Mouse (Mus musculus) urinary bladder, postnatal 25 days (tissue): Measurements from ENCODE around the gene Tle2.
A peak's percentile ranks its signal among the peaks of the same experiment; 100 is the strongest.

Experiments
- DNase-seq: peaks from one replicate; pipeline ENCODE4 v3.0.0; 2022; ENCODE audit warnings: low spot score

Tle2 gene

DNA sequence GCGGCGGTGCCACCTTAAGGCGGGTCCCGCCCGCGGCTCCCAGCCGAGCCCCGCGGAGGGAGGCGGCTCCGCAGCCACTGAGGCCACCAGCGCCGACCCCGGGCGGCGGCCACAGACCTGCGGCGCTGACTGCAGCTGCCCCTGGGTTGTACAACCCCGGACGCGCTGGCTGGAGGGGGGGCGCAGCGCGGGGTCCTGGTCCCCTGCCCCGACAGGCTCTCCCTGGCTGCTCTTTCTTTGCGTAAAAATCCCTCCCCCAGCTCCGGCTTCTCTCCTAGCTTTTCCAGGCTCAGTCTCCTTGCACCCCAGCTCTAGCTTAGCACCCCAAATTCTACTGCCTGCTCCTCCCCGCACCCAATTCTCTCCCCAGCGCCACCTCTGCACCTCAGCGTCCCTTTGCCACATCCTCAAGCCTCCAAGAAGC, 859 bp downstream of the Tle2 start:
- no peak for DNase-seq

DNA sequence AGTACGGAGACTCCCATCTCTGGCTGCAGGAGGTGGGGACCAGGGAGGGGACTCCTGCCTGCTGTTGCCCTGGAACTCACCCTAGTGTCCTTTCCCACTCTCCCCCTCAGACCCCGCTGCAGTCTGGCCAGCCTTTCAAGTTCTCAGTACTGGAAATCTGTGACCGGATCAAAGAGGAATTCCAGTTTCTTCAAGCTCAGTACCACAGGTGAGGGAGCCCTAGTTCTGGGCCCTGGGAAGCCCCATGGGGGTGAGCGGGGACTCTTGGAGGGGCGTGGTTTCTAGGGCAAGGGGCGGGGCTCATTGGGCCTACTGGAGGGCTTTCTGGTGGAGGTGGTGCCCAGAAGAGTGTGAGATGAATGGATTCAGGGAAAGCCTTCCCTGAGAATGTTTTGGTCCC, 1.3 kb downstream of the Tle2 start:
- no peak for DNase-seq

DNA sequence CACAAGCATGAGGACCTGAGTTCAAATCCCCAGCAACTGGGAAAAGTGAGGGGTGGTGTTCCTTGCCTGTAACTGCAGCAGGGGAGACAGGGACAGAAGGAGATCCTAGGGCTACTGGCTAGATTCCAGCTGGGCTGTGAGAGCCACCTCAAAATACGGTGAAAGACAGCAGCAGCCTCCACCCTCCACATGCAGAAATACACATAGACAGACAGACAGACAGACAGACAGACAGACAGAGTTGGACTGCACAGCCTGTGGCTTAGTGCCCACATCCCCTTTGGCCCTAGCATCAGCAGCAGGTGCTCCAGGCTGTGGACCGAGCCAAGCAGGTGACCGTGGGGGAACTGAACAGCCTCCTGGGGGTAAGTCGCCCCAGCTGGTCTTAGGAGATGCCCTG, 5.6 kb downstream of the Tle2 start:
- DNase-seq = no peak

DNA sequence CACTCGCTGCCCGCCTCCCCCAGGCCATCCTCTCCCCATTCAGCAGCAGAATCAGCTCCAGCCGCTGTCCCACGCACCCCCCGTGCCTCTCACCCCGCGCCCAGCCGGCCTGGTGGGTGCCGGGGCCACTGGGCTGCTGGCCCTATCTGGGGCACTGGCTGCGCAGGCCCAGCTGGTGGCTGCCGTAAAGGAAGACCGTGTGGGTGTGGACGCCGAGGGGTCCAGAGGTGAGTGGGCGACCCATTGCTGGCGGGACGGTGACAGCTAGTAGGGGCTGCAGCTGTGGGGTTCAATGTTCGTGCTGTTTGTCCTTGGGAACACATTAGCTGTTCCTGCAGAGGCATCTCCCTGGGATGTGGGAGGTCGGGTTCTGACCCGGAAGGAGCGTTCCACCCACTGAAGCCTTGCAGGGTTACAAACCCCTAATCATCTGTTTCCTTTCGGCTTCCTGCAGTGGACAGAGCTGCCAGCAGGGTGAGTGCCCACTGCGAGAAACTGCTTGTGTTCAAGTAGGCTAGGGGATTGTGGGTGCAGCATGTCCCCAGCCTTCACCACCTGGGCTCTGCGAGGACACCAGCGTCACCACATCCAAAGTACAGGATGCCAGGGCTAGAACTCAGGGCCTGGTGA, 6.2 kb downstream of the Tle2 start:
- DNase-seq = no peak

DNA sequence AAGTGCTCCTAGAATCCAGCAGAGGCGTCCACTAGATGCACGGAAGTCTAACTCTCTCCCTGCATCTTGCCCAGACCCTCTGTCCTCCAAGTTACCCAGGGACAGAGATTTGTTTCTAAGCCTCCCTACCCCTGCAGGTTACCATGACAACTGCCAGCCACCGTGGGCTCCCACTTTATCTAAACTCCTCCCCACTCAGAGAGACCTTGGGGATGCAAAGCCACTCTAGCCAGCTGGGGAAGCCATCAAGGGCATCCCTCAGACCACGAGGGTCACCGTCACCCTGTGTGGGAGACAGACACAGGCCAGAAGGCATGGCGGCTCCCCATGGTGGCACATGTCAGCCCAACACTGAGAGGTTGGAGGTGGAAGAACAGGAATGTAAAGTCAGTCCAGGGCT, 9.0 kb downstream of the Tle2 start:
- no peak for DNase-seq

DNA sequence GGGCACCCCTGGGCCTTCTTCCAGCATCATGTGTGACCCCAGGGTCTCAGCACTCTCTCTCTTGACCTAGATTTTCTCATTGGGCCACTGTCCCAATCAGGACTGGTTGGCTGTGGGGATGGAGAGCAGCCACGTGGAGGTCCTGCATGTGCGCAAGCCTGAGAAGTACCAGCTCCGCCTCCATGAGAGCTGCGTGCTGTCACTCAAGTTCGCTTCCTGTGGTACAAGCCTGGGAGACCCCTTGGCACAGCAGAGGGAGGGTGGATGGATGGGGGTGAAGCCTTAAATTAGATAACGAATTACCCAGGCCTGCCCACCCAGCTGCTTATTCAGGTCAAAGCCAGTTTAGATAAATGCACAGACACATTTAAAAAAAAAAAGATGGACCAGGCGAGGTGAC, 14.4 kb downstream of the Tle2 start:
- no peak for DNase-seq

DNA sequence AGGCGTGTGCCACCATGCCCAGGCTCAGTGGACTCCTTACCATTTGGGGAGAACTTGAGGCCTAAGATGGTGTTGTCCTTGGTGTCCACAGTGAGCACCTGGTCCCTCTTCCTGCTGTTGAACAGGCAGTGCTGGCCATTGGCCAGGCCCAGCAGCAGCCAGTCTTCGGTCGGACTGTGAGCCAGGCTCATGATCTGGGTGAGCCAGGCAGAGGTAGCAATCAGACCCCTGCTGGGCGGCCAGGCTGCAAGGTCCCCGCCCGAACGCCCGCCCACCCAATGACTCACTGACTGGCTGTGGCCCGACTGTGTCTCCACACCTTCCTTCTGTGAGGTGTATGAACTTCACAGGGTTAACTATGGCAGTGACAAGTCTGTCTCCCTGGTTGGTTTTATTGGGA, 17.5 kb downstream of the Tle2 start:
- DNase-seq = no peak

DNA sequence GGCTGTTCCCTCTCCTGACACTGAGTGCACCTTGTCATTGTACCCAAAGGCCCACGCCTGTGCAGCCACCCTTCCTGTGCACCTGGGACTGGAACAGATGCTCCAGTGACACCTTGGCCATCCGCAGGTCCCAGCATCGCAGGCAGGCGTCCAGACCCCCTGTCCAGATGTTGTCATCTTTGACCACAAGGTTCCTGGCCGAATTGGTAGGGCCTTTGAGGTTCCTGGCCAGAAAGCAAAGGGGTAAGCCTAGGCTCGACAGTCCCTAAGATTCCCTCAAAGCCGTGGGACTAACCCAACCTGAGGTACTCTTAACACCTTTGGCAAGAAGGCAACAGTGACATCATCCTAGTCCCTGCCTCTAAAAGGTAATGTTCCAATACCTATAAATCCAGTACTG, 18.3 kb downstream of the Tle2 start:
- no peak for DNase-seq

DNA sequence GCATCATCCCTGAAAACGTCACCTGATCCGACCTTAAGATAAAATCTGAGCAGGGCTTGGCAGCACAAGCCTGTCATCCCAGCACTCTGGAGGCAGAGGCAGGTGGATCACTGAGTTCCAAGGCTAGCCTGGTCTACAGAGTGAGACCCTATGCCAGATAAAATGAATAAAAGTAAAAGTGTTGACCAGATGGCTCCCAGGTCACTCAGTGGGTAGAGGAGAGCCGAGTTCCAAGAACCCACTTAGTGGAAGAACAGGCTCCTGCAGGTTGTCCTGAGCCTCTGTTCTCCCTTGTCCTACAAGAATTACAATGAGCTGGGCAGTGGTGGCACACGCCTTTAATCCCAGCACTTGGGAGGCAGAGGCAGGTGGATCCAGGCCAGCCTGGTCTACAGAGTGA, 18.9 kb downstream of the Tle2 start:
- DNase-seq = no peak

DNA sequence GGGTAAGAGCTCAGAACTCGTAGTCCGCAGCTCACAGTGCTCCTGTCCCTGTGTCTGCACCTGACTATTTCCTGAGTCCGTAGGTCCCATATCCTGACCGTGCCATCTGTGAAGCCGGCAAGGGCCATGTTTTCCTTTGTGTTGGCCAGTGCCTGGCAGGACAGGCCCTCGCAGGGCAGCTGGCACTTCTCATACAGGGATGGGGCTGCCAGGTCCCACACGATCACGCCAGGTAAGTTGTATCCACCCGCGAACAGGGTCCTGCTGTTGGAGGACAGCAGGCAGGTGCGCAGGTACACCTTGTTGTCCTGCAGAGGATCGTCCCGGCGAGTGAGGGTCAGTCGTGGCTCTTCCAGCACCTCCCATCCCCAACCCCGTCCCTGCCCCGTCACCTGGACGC, 19.6 kb downstream of the Tle2 start:
- DNase-seq = no peak

DNA sequence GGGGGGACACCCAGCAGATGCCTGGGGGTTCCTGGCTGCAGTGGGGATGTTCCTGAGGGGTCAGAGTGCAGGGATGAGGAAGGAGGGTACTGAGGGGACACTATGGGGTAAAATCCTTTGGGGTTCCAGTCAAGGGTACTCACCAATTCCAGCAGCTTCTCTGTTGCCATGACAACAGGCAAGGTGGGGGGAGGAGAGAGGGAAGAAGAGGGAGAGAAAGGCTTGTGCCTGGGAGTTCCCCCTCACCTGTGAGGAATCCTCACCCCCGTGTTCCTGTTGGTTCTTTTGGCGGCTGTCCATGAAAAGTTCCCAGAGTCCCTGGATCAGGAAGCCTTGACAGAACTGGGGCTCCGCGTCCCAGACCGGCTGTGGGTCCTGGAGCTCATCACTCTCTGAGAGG, 21.2 kb downstream of the Tle2 start:
- DNase-seq = no peak

DNA sequence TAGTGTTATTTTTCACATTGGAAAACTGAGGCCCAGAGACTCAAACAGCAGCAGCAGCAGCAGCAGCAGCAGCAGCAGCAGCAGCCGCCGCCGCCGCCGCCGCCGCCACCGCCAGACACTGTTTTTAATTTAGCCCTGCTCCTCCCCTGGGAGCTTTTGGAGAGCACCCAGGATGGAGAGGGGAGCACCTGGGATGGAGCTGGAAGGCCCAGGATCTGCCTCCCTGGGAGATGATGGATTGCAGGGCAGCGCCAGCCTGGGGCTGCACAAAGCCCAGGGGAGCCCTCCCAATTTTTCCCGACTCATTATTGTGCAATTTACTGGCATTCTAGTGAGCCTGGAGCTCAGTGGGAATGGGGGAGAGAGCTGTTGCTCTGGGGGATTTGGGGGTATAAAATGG, 22.2 kb downstream of the Tle2 start:
- no peak for DNase-seq

DNA sequence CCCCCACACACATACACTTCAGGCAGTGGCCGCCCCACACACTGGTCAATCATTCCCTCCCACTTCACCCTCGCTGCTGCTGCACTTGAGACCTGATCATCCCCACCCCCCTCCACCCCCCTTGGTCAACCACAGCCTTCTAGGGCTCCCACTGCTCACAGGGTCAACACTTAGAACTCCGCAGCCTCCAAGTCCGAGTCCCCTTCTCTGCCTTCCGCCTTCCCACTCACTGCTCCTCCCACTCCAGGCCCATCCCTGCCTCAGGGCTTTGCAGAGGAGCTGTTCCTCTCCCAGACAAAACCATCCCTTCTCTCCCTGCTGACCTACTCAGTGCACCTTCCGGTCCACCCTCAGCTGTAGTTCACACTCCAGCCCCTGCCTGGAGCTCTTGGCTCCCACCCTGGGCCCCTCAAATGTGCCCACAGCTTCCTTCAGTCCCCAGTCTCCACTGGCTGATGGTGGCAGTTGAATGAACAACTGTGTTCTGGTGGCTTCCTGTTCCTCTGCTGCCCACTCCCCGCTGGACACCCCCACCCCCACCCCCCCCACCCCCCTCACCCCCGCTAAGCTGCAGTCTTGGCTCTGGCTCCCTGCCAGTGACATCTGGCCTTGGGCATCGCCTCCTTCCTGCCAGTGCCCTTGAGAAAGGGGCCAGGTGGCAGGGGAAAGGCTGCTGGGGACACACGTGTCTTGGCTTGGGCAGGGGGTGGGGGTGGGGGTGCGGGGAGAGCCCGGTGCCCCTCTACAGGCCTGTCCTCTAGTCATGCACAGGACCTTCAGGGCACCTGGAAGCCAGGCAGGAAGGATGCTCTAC, 23.0 kb downstream of the Tle2 start:
- no peak for DNase-seq

DNA sequence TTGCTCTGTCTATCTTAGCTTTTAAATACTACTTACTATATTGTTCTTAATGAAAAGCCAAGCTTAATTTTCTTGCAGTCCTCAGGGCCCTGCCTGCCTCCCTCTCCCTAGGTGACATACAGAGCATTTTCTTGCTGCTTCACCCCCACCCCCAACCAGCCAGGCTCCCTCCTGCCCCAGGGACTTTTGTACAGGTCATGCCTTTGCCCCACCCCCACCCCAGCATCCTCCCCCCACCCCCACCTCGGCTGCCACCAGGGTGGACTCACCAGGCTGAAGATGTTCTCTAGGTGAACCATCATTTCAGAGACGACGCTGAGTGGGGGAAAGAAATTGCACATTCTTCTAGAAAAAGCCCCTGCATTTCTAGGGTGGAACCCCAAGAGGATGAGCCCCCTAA, 24.0 kb downstream of the Tle2 start:
- DNase-seq = no peak

DNA sequence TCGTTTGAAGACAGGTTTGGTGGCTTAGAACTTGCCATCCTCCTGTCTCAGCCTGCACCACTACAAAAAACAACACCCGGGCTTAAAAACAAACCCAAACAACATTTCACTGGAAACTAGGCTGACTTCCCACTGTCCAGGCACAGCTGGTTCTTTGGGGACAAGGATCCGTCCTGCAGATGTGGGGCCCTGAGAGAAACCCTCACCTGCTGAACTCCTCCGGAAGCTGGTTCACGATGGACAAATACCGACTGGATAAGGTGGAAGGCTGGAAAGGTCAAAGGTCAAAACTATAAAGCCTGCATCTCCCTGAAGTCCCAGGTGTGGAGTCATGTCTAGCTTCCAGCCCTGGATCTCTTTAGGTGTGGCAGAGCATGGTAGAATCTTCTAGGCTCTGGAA, 24.5 kb downstream of the Tle2 start:
- DNase-seq = no peak

DNA sequence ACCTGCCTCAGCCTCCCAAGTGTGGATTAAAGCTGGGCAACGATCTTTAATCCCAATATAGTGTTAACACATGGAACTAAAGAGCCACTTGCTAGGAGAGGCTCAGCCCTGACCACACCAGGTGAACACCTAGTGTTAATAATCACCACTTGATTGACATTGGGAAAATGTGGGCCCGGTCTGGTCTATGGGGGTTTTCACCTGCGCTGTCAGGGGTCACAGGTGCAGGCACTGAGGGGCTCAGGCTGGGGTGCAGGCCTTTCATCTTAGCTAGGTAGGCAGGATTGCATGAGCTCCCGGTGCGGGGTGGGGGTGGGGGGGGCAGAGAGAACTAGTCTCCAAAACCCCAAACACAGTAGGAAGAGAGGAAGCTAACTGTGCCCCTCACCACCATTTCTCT, 25.3 kb downstream of the Tle2 start:
- no peak for DNase-seq

DNA sequence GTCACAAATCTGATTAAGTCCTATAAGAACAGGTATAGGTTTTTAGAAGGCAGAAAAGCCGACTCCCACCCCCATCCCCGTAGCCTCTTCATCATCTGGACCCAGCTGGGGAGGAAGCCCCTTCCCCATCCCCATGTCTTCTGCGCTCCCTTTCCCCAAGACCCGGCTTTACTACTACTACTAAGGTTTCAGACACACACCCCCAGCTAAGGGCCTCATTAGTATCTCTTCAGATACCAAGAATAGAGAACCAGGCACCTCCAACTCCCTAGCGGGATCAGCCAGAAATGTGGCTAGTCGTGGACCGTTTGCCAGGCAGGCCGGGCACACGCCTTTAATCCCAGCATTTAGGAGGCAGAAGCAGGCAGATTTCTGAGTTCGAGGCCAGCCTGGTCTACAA, 25.7 kb downstream of the Tle2 start:
- DNase-seq = no peak

DNA sequence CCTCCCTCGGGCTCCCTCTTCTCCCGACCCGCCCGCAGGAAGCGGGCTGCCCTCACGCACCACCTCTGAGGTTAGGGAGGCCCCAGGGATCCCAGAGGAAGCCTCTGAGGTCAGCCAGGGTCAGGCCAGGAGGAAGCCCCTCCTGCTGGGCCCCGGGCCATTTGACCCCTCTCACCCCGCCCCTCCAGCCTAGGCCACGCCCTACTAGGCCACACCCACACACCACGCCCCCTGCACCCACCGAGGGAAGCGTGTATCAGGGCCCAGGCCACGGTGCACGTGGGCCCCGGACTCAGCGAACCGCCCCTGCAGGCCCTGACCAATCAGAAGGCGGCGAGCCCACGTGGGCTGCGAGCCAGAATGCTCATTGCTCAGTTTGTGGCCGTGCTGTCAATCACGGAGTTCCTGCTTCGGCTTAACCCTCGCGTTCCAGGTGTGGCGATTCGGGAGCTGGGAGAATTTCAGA, 26.4 kb downstream of the Tle2 start, which contains the start of gene Tle6:
Tle6 (minus strand) TSS at position 336 of the 466 bp plus-strand sequence.
- DNase-seq = peak; percentile 93

DNA sequence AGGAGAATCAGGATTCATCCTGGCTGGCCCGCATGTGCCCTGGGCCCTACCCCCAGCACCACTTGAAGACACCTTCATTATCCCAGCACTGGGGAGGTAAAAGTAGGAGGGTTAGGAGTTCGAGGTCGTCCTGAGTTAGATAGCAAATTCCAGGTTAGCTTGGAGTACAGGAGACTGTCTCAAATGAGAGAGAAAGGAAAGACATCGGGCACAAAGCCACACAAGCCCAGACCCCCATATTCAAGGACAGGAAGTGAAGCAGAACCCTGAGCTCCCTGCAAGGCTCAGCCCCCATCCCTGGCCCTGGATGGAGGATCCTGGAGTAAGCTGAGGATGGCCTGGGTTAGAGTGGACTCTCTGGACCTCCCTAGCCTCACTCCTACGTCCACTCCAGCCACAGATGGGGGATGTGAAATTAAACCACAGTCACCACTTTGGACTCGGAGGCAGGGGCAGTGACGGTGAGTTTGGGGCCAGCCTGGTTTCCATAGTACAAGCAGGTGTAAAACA, 27.1 kb downstream of the Tle2 start:
- DNase-seq = no peak

DNA sequence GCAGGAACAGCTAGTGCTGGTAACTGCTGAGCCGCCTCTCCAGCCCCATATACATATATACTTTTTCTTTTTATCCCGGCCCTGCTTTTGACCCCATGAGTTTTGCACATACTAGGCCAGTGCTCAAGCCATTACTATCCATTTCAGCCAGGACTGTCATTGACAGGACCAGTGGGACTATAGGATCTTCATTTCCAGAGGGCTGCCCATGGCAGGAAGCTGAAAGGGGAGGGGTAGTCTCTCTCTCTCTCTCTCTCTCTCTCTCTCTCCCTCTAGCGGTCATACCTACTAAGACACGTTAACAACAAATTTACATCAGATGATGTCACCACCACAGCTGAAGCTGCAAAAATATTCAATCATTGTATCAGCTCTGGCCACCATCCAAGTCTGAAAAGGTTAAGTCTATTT, 28.4 kb downstream of the Tle2 start:
- no peak for DNase-seq

DNA sequence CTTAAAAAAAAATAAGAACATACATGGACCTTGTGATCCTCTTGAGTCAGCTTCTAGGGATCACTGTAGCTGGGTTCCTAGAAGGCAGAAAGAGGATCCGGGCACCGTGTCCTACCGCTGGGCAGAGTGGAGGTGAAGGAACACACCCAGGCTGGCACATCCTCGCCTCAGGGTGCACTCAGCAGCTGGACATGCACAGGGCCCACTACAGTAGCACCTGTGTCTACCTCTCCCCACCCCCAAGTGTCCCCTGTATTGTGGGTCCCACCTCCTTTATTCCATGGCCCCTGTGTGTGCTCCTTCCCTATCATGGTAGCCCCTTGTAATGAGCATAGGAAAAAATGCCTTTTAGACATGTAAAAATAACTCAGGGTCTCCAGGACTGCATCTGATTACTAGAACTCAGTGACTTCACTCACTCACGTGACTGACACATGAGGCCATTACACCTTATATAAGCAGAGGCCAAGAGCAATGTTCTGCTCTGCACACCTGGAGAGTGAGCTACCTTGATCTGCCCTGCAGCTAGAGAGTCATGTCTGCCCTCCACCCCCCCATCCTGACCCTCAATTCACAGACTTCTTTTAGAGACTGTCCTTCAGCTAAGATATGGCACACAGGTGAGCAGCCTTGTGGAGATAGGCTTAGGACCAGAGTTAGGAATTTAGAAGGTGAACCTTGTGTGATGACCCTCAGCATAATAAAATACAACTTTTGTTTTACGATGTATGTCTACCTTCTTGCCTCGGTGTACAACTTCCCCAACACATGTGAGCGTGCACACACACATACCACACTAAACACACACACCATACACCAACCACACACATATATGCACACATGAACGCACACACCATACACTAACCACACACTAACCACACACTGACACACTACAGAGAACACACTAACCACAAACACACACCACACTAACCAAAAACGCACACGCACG, 29.9 kb downstream of the Tle2 start:
- DNase-seq = no peak

DNA sequence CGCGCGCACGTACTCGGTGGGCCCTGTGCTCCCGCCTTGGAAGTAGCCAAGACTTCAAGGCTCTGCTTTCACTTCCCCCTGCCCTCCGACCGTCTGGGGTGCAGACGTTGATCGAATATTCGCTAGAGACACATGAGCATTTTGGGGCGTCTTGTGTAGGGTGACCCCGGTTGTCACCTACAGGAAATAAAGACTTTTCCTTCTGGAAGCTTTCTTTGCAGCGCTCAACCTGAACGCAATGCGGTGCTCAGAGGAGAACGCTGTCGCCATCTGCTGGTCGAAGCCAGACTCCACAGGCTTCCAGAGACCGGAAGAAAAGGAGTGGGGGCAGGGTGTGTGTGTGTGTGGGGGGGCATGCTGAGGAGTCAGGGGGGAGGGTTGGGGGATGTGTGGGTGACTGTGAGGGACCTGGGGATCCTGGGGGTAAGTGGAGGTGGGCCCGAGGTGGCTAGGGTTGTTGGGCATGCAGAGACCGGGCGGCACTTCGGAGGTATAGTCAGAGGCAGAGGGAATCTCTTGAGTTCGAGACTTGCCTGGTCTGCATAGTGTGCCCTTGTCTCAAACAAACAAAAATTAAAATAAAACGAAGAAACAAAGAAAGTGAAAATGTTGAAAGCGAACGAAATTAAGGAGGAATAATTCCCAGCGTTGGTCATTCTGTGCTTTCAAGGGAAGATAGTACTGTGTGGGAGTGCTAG, 30.8 kb downstream of the Tle2 start:
- peak; percentile 85 for DNase-seq
